Mouse (Mus musculus): ENCODE results near the gene Lpp. TPM values are rescaled to one million over a fixed set of nuclear protein-coding genes. Genes with fewer than 3 reads are reported as not detected.

The Lpp gene
- total and polyA plus RNA-seq, 3 experiments: 0.64 to 1.2 (median 0.68) TPM

DNA sequence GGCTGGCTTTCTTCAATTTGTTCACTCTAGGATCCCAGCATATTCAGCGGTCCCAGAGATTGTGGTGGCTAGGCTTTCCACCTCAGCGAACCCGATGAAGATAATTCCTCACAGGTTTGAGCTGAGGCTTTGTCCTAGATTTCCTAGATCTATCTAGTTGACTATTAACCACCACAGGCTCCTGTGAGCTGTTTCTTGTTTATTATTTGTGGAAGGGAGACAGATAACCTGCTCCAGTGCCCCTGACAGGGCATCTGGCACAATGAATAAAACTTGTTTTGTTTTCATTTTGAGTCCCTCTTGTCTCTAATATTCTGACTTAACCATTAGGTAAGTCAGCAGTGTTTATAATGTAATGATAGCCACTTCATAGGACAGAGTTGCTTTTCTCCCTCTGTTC lies 5.6 kb downstream of the Lpp start:
- Histone ChIP-seq H3K27me3 (replicated peaks) (no peaks in the 10 kb centered on the region), H3K4me2 (ENCODE audit: insufficient read depth, low read depth, poor library complexity, severe bottlenecking) (no peak overlapping the region), H3K27ac (ENCODE audit: insufficient read depth, low read depth) (no peak overlapping the region), H3K4me3 (replicated peaks in 1 of 3; ENCODE audit: low read depth in 2 of 3, low read length in 2 of 3, poor library complexity in 1 of 3) (no peak overlapping the region), H3K9ac (ENCODE audit: insufficient read depth, low read depth) (no peak overlapping the region), H3K9me3 (replicated peaks; ENCODE audit: low read length) (no peaks in the 10 kb centered on the region), H3K79me2 (replicated peaks; ENCODE audit: control insufficient read depth, extremely low read depth, insufficient read depth, poor library complexity, severe bottlenecking) (no peaks in the 10 kb centered on the region), H3K4me1 (ENCODE audit: control insufficient read depth in 1 of 2, insufficient read depth in 2 of 2) (peaks cover 0 to 10% of the 10 kb centered on the region in 2 experiments; a peak in 2 of 4 replicates), H3K36me3 (replicated peaks in 1 of 2; ENCODE audit: control insufficient read depth in 1 of 2, insufficient read depth in 1 of 2, low read length in 1 of 2) (no peaks in the 10 kb centered on the region)
- dilution Hi-C loops (cut with MboI; ENCODE audit: extremely low pct_ligation_motif_present, extremely low pct_unique_long_range_greater_than_20kb, low sequenced_read_pairs) (no loop called here), in situ Hi-C loops (cut with MboI; ENCODE audit: low pct_ligation_motif_present, low pct_unique_long_range_greater_than_20kb, low sequenced_read_pairs) (loop anchor here (25.0 kb wide), 1 partner anchor 663 kb away; no protein-coding TSS in a partner anchor)
- no peak for DNase-seq (ENCODE audit: extremely low read depth)
- TF ChIP-seq PAX5 (IDR thresholded peaks at IDR 0.05; ENCODE audit: low read length): no peak
- no peak for TF ChIP-seq KAT2A (IDR thresholded peaks at IDR 0.05; ENCODE audit: insufficient replicate concordance, low read length)

- no peak for DNase-seq (ENCODE audit: extremely low read depth)
- Histone ChIP-seq H3K4me1 (ENCODE audit: control insufficient read depth in 1 of 2, insufficient read depth in 2 of 2) (peaks cover 0 to 6% of the 10 kb centered on the region in 2 experiments; a peak in 2 of 4 replicates), H3K79me2 (replicated peaks; ENCODE audit: control insufficient read depth, extremely low read depth, insufficient read depth, poor library complexity, severe bottlenecking) (no peaks in the 10 kb centered on the region), H3K27me3 (replicated peaks) (no peaks in the 10 kb centered on the region), H3K27ac (ENCODE audit: insufficient read depth, low read depth) (no peak overlapping the region), H3K36me3 (replicated peaks in 1 of 2; ENCODE audit: control insufficient read depth in 1 of 2, insufficient read depth in 1 of 2, low read length in 1 of 2) (no peaks in the 10 kb centered on the region), H3K9me3 (replicated peaks; ENCODE audit: low read length) (no peaks in the 10 kb centered on the region), H3K4me3 (replicated peaks in 1 of 3; ENCODE audit: low read depth in 2 of 3, low read length in 2 of 3, poor library complexity in 1 of 3) (no peak overlapping the region), H3K9ac (ENCODE audit: insufficient read depth, low read depth) (no peak overlapping the region), H3K4me2 (ENCODE audit: insufficient read depth, low read depth, poor library complexity, severe bottlenecking) (no peak overlapping the region)
- TF ChIP-seq USF1 (IDR thresholded peaks at IDR 0.05; ENCODE audit: low read depth, low read length) (no peak), JUND (conservative IDR thresholded peaks at IDR 0.05; ENCODE audit: low read depth, low read length) (no peak), MAZ (IDR thresholded peaks at IDR 0.05; ENCODE audit: low read depth, low read length) (no peak), BHLHE40 (IDR thresholded peaks at IDR 0.05; ENCODE audit: low read depth, low read length) (no peak), PAX5 (IDR thresholded peaks at IDR 0.05; ENCODE audit: low read length) (no peak), CTCF (conservative IDR thresholded peaks at IDR 0.05 in 1 of 2, IDR thresholded peaks at IDR 0.05 in 1 of 2; ENCODE audit: low read depth in 2 of 2, low read length in 2 of 2) (no peak), HCFC1 (IDR thresholded peaks at IDR 0.05; ENCODE audit: low read depth, low read length) (no peak), POLR2AphosphoS2 (IDR thresholded peaks at IDR 0.05; ENCODE audit: low read depth, low read length) (no peak), UBTF (IDR thresholded peaks at IDR 0.05; ENCODE audit: low read depth, low read length) (no peak), POLR2A (IDR thresholded peaks at IDR 0.05; ENCODE audit: low read depth, low read length) (no peak), TBP (conservative IDR thresholded peaks at IDR 0.05; ENCODE audit: low read depth, low read length) (no peak), E2F4 (IDR thresholded peaks at IDR 0.05; ENCODE audit: insufficient replicate concordance, low read depth, low read length) (no peak), IRF4 (IDR thresholded peaks at IDR 0.05; ENCODE audit: low read depth, low read length) (no peak), ELF1 (IDR thresholded peaks at IDR 0.05; ENCODE audit: low read depth, low read length) (no peak)
- in situ Hi-C loops (cut with MboI; ENCODE audit: low pct_ligation_motif_present, low pct_unique_long_range_greater_than_20kb, low sequenced_read_pairs): loop anchor here (25.0 kb wide), 1 partner anchor 663 kb away; no protein-coding TSS in a partner anchor
- dilution Hi-C loops (cut with MboI; ENCODE audit: extremely low pct_ligation_motif_present, extremely low pct_unique_long_range_greater_than_20kb, low sequenced_read_pairs): no loop called here
Observed at GRCm38 (mm10) chr16:24399524-24399923, 6.2 kb downstream of the Lpp start.

DNA sequence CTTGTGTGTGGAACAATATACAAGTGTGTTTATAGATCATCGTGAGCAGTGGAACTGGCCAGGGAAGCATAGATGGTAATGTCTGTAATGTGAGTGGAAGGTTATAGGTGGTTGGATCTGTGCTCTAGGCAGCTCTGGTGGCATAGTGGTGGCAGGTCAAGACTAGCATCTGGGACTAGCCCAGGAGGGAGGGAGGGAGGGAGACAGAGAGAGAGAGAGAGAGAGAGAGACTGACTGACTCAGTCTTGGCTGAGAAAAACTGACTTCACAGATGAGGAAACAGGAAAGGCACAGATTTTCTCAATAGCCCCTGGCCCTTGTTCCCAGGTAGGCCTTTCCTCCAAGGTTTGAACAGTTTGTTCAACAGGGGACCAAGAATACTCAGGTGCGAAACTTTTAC lies 7.5 kb downstream of the Lpp start:
- H3K36me3 ChIP-seq (replicated peaks in 1 of 2; ENCODE audit: control insufficient read depth in 1 of 2, insufficient read depth in 1 of 2, low read length in 1 of 2): no peaks in the 10 kb centered on the region
- dilution Hi-C loops (cut with MboI; ENCODE audit: extremely low pct_ligation_motif_present, extremely low pct_unique_long_range_greater_than_20kb, low sequenced_read_pairs): no loop called here
- no peak overlapping the region for H3K4me3 ChIP-seq (replicated peaks in 1 of 3; ENCODE audit: low read depth in 2 of 3, low read length in 2 of 3, poor library complexity in 1 of 3)
- H3K27me3 ChIP-seq (replicated peaks): no peaks in the 10 kb centered on the region
- DNase-seq (ENCODE audit: extremely low read depth): no peak
- H3K4me1 ChIP-seq (ENCODE audit: control insufficient read depth in 1 of 2, insufficient read depth in 2 of 2): no peaks in the 10 kb centered on the region
- no peak overlapping the region for H3K27ac ChIP-seq (ENCODE audit: insufficient read depth, low read depth)
- no peaks in the 10 kb centered on the region for H3K9me3 ChIP-seq (replicated peaks; ENCODE audit: low read length)
- no peak overlapping the region for H3K4me2 ChIP-seq (ENCODE audit: insufficient read depth, low read depth, poor library complexity, severe bottlenecking)
- H3K9ac ChIP-seq (ENCODE audit: insufficient read depth, low read depth): no peak overlapping the region
- H3K79me2 ChIP-seq (replicated peaks; ENCODE audit: control insufficient read depth, extremely low read depth, insufficient read depth, poor library complexity, severe bottlenecking): no peaks in the 10 kb centered on the region
- in situ Hi-C loops (cut with MboI; ENCODE audit: low pct_ligation_motif_present, low pct_unique_long_range_greater_than_20kb, low sequenced_read_pairs): no loop called here
- TF ChIP-seq ZMIZ1 (IDR thresholded peaks at IDR 0.05; ENCODE audit: low read depth, low read length): no peak
- no peak for TF ChIP-seq POLR2A (IDR thresholded peaks at IDR 0.05; ENCODE audit: low read depth, low read length)
- no peak for TF ChIP-seq BHLHE40 (IDR thresholded peaks at IDR 0.05; ENCODE audit: low read depth, low read length)
- no peak for TF ChIP-seq UBTF (IDR thresholded peaks at IDR 0.05; ENCODE audit: low read depth, low read length)
- no peak for TF ChIP-seq ELF1 (IDR thresholded peaks at IDR 0.05; ENCODE audit: low read depth, low read length)
- no peak for TF ChIP-seq JUN (IDR thresholded peaks at IDR 0.05; ENCODE audit: insufficient read depth, low read depth, low read length)
- no peak for TF ChIP-seq HCFC1 (IDR thresholded peaks at IDR 0.05; ENCODE audit: low read depth, low read length)
- no peak for TF ChIP-seq USF2 (conservative IDR thresholded peaks at IDR 0.05; ENCODE audit: low read depth, low read length)
- no peak for TF ChIP-seq MEF2A (IDR thresholded peaks at IDR 0.05; ENCODE audit: borderline replicate concordance, low read depth, low read length)
- no peak for TF ChIP-seq PAX5 (IDR thresholded peaks at IDR 0.05; ENCODE audit: low read length)
- TF ChIP-seq E2F4 (IDR thresholded peaks at IDR 0.05; ENCODE audit: insufficient replicate concordance, low read depth, low read length): no peak
- no peak for TF ChIP-seq ETS1 (conservative IDR thresholded peaks at IDR 0.05; ENCODE audit: low read depth, low read length)
- no peak for TF ChIP-seq TCF12 (IDR thresholded peaks at IDR 0.05; ENCODE audit: low read depth, low read length)
- TF ChIP-seq RAD21 (IDR thresholded peaks at IDR 0.05; ENCODE audit: low read depth, low read length): no peak
- TF ChIP-seq MYC (IDR thresholded peaks at IDR 0.05; ENCODE audit: low read depth, low read length): no peak
- TF ChIP-seq USF1 (IDR thresholded peaks at IDR 0.05; ENCODE audit: low read depth, low read length): no peak
- TF ChIP-seq MAX (IDR thresholded peaks at IDR 0.05; ENCODE audit: low read length): no peak
- TF ChIP-seq JUND (conservative IDR thresholded peaks at IDR 0.05; ENCODE audit: low read depth, low read length): no peak
- no peak for TF ChIP-seq CHD1 (IDR thresholded peaks at IDR 0.05; ENCODE audit: low read depth, low read length)

All from CH12.LX (cell line).